Mouse (Mus musculus) stomach, embryonic 16.5 days (tissue): ENCODE data around the gene Map1s. TPM values are rescaled to one million over a fixed set of nuclear protein-coding genes. Genes with fewer than 3 reads are reported as not detected.

Experiments used
- ATAC-seq: fragments of 200-750 bp; cut with Nextera tagmentation; 2 replicates; pipeline ENCODE4 v1.8.0; 2017; ENCODE audit warnings: moderate number of reproducible peaks, moderate TSS enrichment; ENCODE audit not compliant: insufficient read depth, low FRiP score
- H3K27ac ChIP-seq: fragments of 300-500 bp; sonication (generic); 2 replicates; pipeline ENCODE4 v1.5.1; 2014; ENCODE audit warnings: low read length
- H3K27me3 ChIP-seq: fragments of 300-500 bp; sonication (generic); 2 replicates; pipeline ENCODE4 v1.6.1; 2014; ENCODE audit warnings: low read length, control low read depth, mixed read lengths; ENCODE audit not compliant: control insufficient read depth, insufficient read depth
- H3K36me3 ChIP-seq: fragments of 300-500 bp; sonication (generic); 2 replicates; pipeline ENCODE4 v1.6.1; 2014; ENCODE audit warnings: low read length; ENCODE audit not compliant: control insufficient read depth, insufficient read depth
- H3K4me1 ChIP-seq: fragments of 300-500 bp; sonication (generic); 2 replicates; pipeline ENCODE4 v1.6.1; 2014; ENCODE audit warnings: low read length, control low read depth, mixed read lengths; ENCODE audit not compliant: control insufficient read depth, insufficient read depth
- H3K4me2 ChIP-seq: fragments of 300-500 bp; sonication (generic); 2 replicates; pipeline ENCODE4 v1.6.1; 2014; ENCODE audit warnings: low read depth, low read length, mixed read lengths
- H3K4me3 ChIP-seq: fragments of 300-500 bp; sonication (generic); replicated peaks from 2 replicates; pipeline ENCODE4 v1.5.1; 2014; ENCODE audit warnings: mild to moderate bottlenecking, low read length
- H3K9ac ChIP-seq: fragments of 300-500 bp; sonication (generic); 2 replicates; pipeline ENCODE4 v1.6.1; 2014; ENCODE audit warnings: low read length
- H3K9me3 ChIP-seq: fragments of 300-500 bp; sonication (generic); replicated peaks from 2 replicates; pipeline ENCODE4 v1.6.1; 2016; ENCODE audit warnings: low read length, control low read depth; ENCODE audit not compliant: control insufficient read depth
- WGBS: fragments of 180-500 bp; shearing (Covaris S2); extraction: QIAGEN DNeasy Blood & Tissue Kit; methylation state at CpG from one replicate; pipeline ENCODE4 v1.1.7; 2014; 5-methylcytosine and 5-hydroxymethylcytosine counted together
- polyA plus RNA-seq: library from polyadenylated mRNA; unstranded; fragments of >200 nt; fragmentation: Nextera tagmentation; extraction: Ambion mirVana; gene quantifications from 2 replicates; pipeline ENCODE4 v1.2.1, GENCODE M21; 2015

Map1s gene
- polyA plus RNA-seq, 1 experiment from 2014 or later = 39.8 TPM

GRCm38 (mm10) chr8:70865350-70866000 lies 40.3 kb upstream of the Map1s start:
- Histone ChIP-seq H3K27ac (peak overlapping the region; percentile 86), H3K9me3 (no peaks in the 10 kb centered on the region), H3K4me3 (peak overlapping the region; percentile 70), H3K27me3 (peaks cover 16% of the 10 kb centered on the region), H3K36me3 (peaks cover 5% of the 10 kb centered on the region; the same call in 1 of the 2 replicates), H3K4me2 (peak overlapping the region; percentile 79), H3K4me1 (peaks cover 46% of the 10 kb centered on the region), H3K9ac (peak overlapping the region; percentile 79)
- peak; percentile 92 for ATAC-seq
- under 1% methylated on average over 46 of the region's 46 CpGs for WGBS

DNA sequence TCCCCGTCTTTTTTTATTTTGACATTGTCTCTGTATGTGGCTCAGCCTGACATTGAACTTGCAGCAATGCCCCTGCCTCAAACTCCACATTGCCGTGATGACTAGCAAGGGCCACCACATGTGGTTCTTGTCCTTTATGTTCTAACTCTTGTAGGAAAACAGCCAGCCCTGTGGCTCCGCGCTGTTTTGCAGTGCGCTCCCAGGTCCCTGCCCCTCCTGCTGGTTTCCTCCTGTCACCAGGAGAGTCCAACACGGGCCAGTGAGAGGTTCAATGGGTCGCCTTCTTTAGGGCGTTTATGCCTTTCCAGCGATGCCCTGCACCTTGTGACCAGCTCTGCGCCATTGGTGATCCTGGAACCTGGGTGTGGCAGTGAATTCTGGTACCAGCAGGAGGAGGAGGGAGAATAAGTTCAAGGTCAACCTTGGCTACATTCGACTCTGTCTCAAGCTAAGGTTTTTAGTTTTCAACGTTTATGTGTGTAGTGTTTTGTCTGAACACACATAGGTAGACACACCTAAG lies 39.7 kb upstream of the Map1s start:
- H3K9me3 ChIP-seq = no peaks in the 10 kb centered on the region
- peak overlapping the region; percentile 59 for H3K27ac ChIP-seq
- H3K4me3 ChIP-seq = peak overlapping the region; percentile 70
- ATAC-seq = peak; percentile 8; the same call in 1 of the 2 replicates
- 5% methylated on average over 12 of the region's 12 CpGs for WGBS
- peaks cover 46% of the 10 kb centered on the region for H3K4me1 ChIP-seq
- H3K27me3 ChIP-seq = peaks cover 16% of the 10 kb centered on the region
- peaks cover 5% of the 10 kb centered on the region; the same call in 1 of the 2 replicates for H3K36me3 ChIP-seq
- peak overlapping the region; percentile 79 for H3K4me2 ChIP-seq
- peak overlapping the region; percentile 54 for H3K9ac ChIP-seq

- no peak overlapping the region for H3K4me3 ChIP-seq
- H3K9me3 ChIP-seq = no peaks in the 10 kb centered on the region
- no peak overlapping the region for H3K9ac ChIP-seq
- ATAC-seq = no peak
- H3K27ac ChIP-seq = no peak overlapping the region
- H3K36me3 ChIP-seq = peaks cover 5% of the 10 kb centered on the region; the same call in 1 of the 2 replicates
- H3K4me1 ChIP-seq = peaks cover 46% of the 10 kb centered on the region
- H3K4me2 ChIP-seq = no peak overlapping the region
- H3K27me3 ChIP-seq = peaks cover 16% of the 10 kb centered on the region
- 76% methylated on average over 7 of the region's 7 CpGs for WGBS
Observed at GRCm38 (mm10) chr8:70866566-70866965, 39.2 kb upstream of the Map1s start.

GRCm38 (mm10) chr8:70868559-70869198 lies 37.1 kb upstream of the Map1s start:
- WGBS = 20% methylated on average over 40 of the region's 40 CpGs
- Histone ChIP-seq H3K4me1 (peaks cover 39% of the 10 kb centered on the region), H3K27ac (no peak overlapping the region), H3K27me3 (peaks cover under 1% of the 10 kb centered on the region; the same call in 1 of the 2 replicates), H3K9ac (peak overlapping the region; percentile 46), H3K36me3 (peaks cover 5% of the 10 kb centered on the region; the same call in 1 of the 2 replicates), H3K4me2 (peak overlapping the region; percentile 43), H3K4me3 (peak overlapping the region; percentile 13), H3K9me3 (no peaks in the 10 kb centered on the region)
- ATAC-seq = no peak

GRCm38 (mm10) chr8:70869199-70869571 lies 36.5 kb upstream of the Map1s start:
- Histone ChIP-seq H3K9me3 (no peaks in the 10 kb centered on the region), H3K4me3 (no peak overlapping the region), H3K27ac (no peak overlapping the region), H3K27me3 (no peaks in the 10 kb centered on the region; the same call in 1 of the 2 replicates), H3K4me2 (no peak overlapping the region), H3K9ac (peak overlapping the region; percentile 46; the same call in 1 of the 2 replicates), H3K4me1 (peaks cover 34% of the 10 kb centered on the region), H3K36me3 (peaks cover 5% of the 10 kb centered on the region; the same call in 1 of the 2 replicates)
- no peak for ATAC-seq
- WGBS = 41% methylated on average over 5 of the region's 5 CpGs

- no peak overlapping the region for H3K27ac ChIP-seq
- no peaks in the 10 kb centered on the region; the same call in 1 of the 2 replicates for H3K27me3 ChIP-seq
- peak; percentile 20; the same call in 1 of the 2 replicates for ATAC-seq
- H3K4me1 ChIP-seq = peaks cover 30% of the 10 kb centered on the region
- peaks cover 5% of the 10 kb centered on the region; the same call in 1 of the 2 replicates for H3K36me3 ChIP-seq
- no peaks in the 10 kb centered on the region for H3K9me3 ChIP-seq
- WGBS = 52% methylated on average over 16 of the region's 16 CpGs
- H3K4me3 ChIP-seq = no peak overlapping the region
- H3K4me2 ChIP-seq = no peak overlapping the region
- H3K9ac ChIP-seq = peak overlapping the region; percentile 46; the same call in 1 of the 2 replicates
Observed at GRCm38 (mm10) chr8:70869601-70870041, 36.1 kb upstream of the Map1s start.

DNA sequence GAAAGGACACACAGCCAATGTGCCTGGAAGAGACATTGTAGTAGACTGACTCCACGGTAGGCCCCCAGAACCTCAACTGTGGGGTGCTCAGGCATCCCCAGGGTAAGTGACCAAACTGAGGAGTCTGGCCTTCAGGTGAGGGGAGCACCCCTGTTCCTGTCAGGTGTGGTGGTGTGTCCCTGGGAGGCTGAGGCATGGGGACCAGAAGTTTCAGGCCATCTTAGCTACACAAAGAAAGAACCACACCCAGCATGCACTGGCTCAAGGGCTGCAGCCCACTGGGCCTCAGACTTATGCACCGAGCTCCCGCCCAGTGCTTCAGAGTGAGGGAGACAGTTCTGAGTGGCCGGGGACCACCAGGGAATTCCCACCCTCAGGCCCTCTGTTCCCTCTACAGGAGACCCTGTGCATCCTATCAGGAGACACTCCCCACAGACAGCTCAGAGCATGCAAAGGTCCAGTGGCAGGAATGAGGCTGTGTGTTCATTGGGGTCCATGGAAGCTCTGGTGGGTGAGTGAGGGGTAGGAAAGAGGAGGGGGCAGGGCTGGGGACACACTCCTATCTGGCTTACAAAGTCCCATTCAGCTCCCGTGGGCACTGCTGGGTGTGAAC lies 34.4 kb upstream of the Map1s start:
- peaks cover 22% of the 10 kb centered on the region for H3K4me1 ChIP-seq
- H3K27me3 ChIP-seq = no peaks in the 10 kb centered on the region
- no peak for ATAC-seq
- H3K36me3 ChIP-seq = peaks cover 5% of the 10 kb centered on the region; the same call in 1 of the 2 replicates
- no peak overlapping the region for H3K9ac ChIP-seq
- H3K4me2 ChIP-seq = no peak overlapping the region
- WGBS = 75% methylated on average over 5 of the region's 5 CpGs
- H3K4me3 ChIP-seq = no peak overlapping the region
- H3K9me3 ChIP-seq = no peaks in the 10 kb centered on the region
- no peak overlapping the region for H3K27ac ChIP-seq

DNA sequence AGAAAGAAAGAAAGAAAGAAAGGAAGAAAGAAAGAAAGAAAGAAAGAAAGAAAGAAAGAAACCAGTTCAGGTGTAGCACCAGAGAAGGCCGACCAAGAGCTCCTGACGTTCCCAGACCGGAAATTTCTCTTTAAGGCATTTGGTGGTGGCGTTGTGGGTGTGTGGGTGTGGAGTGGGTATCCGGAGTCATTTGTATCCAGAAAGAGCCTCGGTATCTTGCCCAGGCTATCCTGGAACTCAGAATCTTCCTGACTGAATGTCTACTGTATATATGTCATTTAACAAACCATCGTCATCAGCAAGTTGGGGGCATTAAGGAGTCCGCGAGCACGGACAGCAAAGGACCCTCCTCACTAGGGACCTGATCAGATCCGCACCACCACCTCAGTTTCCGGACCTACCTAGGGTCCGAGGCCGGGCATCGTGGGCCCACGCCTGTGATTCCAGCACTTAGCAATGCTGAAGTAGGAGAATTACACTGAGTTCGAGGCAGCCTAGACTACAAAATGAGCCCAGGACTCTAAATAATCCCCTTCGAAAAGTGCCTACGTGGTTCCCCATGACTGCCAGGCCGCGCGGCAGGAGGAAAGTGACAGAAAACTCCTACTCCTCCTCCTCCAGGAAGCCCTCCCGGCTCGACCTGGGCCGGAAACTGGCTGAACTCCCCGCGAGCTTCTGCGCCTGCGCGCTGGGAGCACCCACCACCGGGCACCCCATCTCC lies 32.9 kb upstream of the Map1s start:
- H3K4me3 ChIP-seq = peak overlapping the region; percentile 80
- H3K36me3 ChIP-seq = peaks cover 5% of the 10 kb centered on the region; the same call in 1 of the 2 replicates
- H3K4me1 ChIP-seq = peaks cover 20% of the 10 kb centered on the region
- H3K27me3 ChIP-seq = no peaks in the 10 kb centered on the region
- H3K4me2 ChIP-seq = peak overlapping the region; percentile 78
- peak overlapping the region; percentile 83 for H3K9ac ChIP-seq
- peak overlapping the region; percentile 78 for H3K27ac ChIP-seq
- 4% methylated on average over 31 of the region's 31 CpGs for WGBS
- ATAC-seq = no peak
- H3K9me3 ChIP-seq = no peaks in the 10 kb centered on the region
